Mouse (Mus musculus): Measurements from ENCODE around the gene Gm45233. TPM values are rescaled to one million over a fixed set of nuclear protein-coding genes. Genes with fewer than 3 reads are reported as not detected.
"Not testable (repeated sequence)": the region's sequence is repeated elsewhere in the genome, so short reads cannot be mapped to it uniquely, and the experiment has no call there.

Gm45233 gene
- total RNA-seq (2021), result under 1 TPM in 1 of 2 experiments, not detected in 1; 0.79 TPM
- long read RNA-seq, experiment 1, partial matches to known transcripts, result 0 of 44 reads
- long read RNA-seq, experiment 1, other reads (novel, unspliced or antisense), result 44 of 44 reads
- long read RNA-seq, experiment 2, partial matches to known transcripts, result 0 of 68 reads
- long read RNA-seq, experiment 2, other reads (novel, unspliced or antisense), result 68 of 68 reads

DNA sequence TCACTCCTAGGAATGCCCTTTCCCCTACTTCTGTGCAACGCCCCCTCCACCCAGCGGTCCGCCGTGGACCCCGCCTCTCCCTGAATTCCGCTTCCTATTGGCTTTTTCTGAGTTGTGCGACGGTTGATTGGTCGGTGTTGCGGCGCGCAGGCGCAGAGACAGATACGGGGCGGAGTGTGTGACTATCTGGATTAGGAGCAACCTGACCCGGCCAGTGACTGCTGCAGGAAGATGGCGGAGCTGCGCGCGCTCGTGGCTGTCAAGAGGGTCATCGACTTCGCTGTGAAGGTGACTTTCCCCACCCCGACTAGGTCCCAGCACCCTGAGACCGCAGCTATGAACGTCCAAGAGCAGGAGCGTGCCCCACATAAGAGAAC is at the start of gene Gm45233, which contains the start of gene Etfb:
Gene Gm45233 (plus strand): TSS at position 212 of the 377 bp plus-strand sequence.
Gene Etfb (plus strand): TSS at position 167 of the 377 bp plus-strand sequence.
- intact Hi-C loops (cut with DNase I), result loop anchor here (10.0 kb wide), 1 partner anchor 139 kb away; no protein-coding TSS in a partner anchor
- peak; percentile 89 to 93 for DNase-seq

DNA sequence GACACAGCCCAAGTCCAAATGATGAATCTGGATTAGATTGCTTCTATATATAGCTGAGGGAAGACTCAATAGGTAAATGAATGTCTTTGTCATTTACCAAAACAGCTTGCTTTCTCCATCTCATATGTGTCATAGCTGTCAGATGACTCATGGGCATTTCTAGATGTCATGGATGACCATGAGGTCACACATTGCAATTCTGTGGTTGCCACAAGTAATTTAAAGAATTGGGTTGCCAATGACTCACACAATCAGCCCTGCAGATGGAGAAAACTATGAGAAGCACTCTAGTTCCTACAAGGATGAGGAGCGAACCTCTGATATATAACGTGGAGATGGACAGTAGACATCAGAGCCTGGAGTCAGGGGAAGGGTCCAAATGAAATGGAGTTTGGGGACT is 44.4 kb upstream of the Gm45233 start:
- intact Hi-C loops (cut with DNase I), result no loop called here
- DNase-seq, result no peak

DNA sequence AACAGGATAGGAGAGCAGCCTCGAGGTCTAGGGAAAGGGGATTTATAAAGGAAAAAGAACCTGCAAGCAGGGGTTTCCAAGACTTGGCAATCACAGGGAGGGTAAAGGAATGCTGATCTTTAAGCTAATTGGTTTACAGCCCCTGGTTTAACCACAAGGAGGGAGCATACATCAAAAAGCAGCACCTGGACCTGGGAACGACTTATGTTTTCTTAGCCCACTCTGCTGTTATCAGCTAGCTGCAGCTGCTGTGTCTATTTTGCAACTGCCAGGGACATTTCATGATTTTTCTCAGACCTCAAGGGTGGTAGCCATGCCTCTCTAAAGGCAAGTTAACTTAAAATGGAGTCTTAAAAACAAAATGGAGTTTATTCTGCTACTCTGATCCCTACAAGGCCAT is 41.2 kb upstream of the Gm45233 start:
- intact Hi-C loops (cut with DNase I), result no loop called here
- DNase-seq, result no peak

DNA sequence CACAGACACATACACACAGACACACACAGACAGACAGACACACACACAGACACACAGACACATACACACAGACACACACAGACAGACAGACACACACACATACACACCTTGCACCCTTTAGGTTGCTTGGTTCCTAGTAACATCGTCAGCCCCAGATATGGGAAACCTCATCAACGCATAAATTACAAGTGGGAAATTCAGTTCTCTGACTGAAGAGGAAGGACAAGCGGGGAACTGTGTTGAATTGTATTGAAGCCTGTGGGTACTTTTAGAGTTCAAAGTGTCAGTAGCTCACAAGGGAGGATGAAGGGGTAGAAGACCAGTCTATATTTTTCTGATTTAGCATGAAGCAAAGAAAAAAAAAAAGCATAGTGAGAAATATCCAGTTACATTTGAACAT is 36.4 kb upstream of the Gm45233 start:
- intact Hi-C loops (cut with DNase I), result no loop called here
- DNase-seq, result no peak

DNA sequence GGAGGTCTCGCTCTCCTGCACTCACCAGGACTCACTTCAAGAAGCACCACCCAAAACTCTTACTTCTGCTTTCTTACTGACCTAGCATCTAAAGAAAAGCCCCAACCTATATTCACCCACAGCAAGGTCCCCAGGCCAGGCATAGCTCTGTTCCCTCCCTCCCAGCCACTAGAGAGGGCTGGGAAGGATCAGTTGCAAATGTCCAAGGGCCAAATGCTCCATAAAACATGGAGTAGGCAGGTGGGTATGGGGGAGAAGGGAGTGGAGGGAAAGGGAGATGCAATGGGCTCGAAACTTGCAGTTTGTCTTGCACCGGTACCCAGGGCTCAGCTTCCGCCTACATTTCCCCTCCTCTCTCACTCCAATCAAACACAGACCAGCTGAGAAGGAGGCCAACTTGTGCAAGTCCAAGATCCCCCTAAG is 35.8 kb upstream of the Gm45233 start, which contains the start of gene Siglecg:
Gene Siglecg (plus strand): TSS at position 74 of the 423 bp plus-strand sequence.
- DNase-seq, result no peak
- intact Hi-C loops (cut with DNase I), result no loop called here

DNA sequence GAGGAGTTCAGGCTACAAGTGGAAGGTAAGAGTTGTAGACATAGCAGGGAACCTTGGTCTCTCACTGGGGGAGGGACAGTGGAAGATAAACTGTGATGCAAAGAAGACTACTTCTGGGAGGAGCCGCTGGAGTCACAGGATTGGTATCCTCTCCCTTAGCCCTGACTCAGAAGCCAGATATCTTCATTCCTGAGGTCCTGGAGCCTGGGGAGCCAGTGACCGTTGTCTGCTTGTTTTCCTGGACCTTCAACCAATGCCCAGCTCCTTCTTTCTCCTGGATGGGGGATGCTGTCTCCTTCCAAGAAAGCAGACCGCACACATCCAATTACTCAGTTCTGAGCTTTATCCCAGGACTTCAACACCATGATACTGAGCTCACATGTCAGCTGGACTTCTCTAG is 34.8 kb upstream of the Gm45233 start:
- intact Hi-C loops (cut with DNase I), result no loop called here

DNA sequence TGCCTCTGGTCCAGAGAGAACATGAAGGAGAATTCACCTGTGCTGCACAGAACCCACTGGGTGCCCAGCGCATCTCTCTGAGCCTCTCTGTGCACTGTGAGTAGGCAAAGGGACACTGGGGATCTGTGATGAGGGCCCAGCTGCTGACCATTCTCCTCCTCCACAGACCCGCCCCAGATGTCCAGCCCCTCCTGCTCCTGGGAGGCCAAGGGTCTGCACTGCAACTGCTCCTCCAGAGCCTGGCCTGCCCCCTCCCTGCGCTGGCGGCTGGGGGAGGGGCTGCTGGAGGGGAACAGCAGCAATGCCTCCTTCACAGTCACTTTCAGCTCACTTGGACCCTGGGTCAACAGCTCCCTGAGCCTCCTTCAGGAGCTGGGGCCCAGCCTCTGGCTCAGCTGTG is 32.2 kb upstream of the Gm45233 start:
- intact Hi-C loops (cut with DNase I); DNase-seq: not testable (repeated sequence)

More for the DNA sequence above, 34.8 kb upstream of the Gm45233 start:
- DNase-seq, result no peak

DNA sequence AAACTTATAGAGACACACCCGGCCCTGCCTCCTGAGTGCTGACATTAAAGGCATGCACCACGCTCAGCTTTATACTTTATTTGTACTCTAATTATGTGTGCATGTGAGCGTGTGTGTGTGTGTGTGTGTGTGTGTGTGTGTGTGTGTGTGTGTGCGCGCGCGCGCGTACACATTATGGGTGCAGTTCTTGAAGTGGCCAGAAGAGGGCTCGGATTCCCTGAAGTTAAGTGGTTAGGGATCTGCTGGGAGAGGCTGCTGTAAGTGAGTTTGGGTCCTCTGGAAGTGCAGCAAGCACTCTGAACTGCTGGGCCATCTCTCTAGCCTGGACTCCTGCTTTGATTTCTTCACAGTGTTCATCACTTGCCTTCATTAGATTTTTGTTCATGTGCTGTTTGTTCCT is 26.6 kb upstream of the Gm45233 start:
- intact Hi-C loops (cut with DNase I), result no loop called here
- no peak for DNase-seq

DNA sequence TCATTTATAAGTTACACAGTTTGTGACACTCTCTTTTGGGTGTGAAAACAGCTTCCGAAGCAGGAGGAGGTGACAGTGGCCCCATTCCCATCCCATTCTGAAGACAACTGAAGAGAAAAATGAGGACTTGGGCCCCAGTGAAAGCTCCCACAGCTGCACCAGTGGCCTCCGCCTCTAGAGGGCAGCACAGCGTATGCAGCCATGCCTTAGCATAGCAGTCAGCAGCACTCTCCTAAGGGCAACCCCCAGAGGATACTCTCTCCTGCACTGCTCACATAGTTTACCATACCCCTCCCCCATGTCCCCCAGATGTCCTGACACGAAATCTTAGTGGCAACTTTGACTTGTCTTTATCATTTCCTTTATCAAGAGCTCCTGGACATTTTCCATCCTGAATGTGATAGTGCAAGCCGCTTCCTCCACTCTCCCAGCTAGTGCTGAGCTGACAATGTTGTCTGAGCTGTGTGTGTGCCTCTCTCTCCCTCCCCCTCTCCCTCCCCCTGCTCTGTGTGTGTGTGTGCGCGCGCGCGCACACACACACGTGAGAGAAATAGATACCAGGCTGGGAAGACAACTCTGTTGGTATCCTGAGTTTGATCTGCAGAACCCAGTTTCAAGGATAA is 20.8 kb upstream of the Gm45233 start:
- intact Hi-C loops (cut with DNase I), result loop anchor here (1.0 kb wide), 1 partner anchor 43 kb away; no protein-coding TSS in a partner anchor
- DNase-seq, result peak; percentile 76 to 78

DNA sequence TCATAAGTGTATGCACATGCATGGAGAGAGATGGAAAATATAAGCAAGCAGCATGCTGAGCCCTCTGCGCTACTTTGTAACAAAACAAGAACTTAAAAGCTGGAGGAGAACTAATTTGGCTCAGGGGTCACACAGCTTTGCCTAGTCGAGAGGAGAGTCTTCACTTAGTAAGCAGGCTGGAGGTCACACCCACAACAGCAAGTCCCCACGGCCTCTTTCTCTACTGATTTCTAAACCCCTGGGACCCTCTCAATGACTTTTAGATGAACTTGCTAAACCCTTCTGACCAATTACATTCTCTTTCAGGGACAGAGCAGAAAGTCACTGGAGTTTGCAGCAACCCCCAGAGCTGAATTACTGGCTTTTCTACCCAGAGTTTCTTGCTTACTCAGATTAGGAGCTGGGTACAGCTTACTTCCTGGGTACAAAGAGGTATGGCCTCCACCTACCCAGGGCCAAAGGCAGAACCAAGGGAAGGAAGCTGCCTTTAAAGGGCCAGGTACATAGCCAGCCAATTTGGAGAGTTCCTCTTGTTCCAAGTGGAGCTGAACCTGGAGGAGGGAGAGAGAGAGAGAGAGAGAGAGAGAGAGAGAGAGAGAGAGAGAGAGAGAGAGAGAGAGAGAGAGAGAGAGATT is 19.8 kb upstream of the Gm45233 start:
- DNase-seq, result no peak
- intact Hi-C loops (cut with DNase I), result loop anchor here (1.0 kb wide), 1 partner anchor 42 kb away; no protein-coding TSS in a partner anchor

DNA sequence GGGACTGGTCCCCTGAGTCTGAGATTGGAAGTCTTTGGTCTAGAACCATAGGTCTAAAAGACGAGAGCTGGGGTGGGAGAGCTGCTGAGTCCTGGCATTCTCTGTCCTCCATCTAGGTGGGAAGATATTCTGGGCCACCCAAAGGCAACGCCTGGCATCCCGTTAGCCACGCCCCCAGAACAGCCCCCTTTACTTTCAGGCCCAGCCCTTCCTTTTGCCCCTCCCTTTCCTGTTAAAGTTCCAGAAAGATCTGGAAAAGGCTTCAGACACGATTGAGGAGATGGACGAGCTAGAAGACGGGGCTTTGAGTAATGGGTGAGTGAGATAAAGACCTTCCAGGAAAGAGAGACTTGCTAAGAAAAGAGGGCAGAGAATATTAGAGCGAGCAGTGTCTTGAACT is 16.5 kb upstream of the Gm45233 start, which contains the start of gene Lim2:
Gene Lim2 (plus strand): TSS at position 265 of the 400 bp plus-strand sequence.
- intact Hi-C loops (cut with DNase I), result no loop called here

DNA sequence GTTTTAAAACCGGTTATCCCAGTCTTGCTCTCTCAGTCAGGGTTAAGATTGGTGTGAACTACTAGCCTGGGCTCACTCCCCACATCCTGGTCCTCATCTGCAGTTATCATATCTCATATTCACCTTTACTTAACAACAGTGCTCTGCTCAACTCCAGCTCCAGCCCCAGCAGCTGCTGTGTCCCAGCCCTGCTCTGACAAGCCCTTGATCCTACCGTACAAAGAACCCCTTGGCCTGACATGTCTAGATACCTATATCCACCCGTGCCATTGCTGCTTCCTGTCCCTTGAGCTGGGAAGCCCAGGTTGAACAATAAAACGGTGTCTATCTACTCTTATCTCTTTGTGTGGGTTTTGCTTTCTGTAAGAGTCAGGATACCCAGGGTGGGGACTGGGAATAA is 14.4 kb upstream of the Gm45233 start:
- intact Hi-C loops (cut with DNase I), result no loop called here
- no peak for DNase-seq

More for the DNA sequence above, 16.5 kb upstream of the Gm45233 start, which contains the start of gene Lim2:
- no peak for DNase-seq

DNA sequence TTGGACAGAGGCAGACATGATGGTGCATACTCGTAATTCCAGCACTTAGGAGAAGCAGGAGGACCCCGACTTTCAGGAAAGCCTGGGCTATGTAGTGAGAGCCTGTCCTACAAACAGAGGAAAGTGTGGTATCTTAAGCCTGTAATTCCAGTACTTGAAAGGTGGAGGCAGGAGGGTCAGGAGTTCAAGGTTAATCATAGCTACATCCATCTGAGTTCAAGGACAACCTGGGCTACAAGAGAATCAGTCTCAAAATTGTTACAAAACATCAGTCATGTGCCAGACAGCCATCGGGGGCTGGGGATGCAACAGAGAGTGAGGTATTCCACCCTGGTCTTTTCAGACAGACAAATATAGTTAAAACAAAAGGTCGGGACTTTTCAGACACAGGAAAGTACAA is 11.0 kb upstream of the Gm45233 start:
- intact Hi-C loops (cut with DNase I), result no loop called here
- no peak for DNase-seq

DNA sequence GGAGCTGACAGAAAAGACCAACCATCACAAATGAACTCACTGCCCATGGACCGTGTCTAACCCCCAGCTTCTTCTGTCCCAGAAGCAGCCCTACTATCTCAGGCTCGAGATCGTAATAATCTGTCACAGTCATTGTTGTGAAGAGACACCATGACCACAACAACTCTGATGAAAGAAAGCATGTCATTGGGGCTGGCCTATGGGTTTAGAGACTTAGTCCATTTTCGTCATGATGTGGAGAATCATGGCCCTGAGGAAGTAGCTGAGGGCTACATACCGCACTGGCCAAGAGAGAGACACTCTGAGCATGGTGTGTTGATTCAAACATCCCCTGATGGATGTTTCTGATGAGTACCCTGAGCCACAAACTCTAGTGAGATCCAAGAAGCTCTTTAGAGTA is 9.3 kb upstream of the Gm45233 start:
- DNase-seq, result no peak
- intact Hi-C loops (cut with DNase I), result no loop called here

DNA sequence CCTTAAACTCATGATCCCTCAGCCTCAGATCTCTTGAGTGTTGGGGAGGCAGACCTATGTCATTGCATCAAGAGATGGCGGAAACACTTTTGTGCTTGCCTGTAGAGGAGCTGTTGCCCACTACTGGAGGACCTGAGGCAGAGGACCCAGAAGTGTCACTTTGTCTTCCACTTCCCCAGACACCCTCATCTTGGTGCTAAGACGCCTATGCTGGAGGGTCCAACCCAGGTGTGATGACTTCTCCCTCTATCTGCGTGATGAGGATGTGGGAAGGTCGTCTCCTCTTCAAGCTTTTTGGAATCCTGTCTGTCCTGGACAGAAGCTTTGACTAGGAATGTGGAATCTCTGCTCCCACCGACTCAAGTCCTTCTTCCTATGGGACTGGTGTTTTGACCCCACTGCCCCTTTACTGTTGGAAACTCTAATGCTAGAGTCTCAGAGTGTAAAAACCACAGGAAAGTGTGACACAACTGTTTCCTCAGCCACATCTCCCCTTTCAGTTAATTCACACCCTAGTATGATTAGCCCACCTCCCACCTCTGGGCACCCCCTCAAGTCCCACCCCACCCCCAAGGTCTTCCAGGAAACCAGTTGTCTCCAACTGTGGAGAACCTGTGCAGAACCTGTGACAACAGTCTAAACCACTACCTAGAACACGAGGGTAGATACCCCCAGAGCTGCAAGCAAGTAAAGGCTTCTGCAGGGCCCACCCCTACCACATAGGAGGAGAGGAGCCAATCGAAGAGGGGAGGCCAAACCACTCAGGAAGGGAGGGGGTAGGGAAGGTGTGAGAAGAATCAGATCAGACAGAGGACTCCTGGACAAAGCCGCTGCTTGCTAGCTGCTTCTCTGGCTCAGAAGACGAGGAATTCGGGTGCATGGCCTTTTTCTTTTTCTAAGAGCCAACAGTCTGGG is 7.3 kb upstream of the Gm45233 start, which contains the start of gene Nkg7:
Gene Nkg7 (plus strand): TSS at position 733 of the 915 bp plus-strand sequence.
- intact Hi-C loops (cut with DNase I), result no loop called here

DNA sequence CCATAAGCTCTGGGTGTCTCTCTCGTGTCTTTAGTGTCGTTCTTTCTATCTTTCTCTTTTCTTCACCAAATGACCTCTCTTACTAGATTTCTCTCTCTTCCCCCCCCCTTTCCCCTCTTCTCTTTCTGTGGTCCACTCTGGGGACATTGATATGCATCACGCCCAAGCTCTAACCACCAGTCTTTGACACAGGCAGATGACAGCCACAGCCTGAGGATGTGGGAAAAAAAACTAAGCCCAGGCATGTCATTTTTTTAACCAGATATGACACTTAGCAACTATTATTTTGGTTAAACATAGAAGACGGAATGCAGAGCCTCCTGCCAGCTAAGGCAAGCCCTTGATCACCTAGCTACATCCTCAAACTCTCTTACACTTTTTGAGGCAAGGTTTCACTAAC is 5.3 kb upstream of the Gm45233 start:
- no peak for DNase-seq
- intact Hi-C loops (cut with DNase I), result no loop called here

More for the DNA sequence above, 7.3 kb upstream of the Gm45233 start, which contains the start of gene Nkg7:
- no peak for DNase-seq

DNA sequence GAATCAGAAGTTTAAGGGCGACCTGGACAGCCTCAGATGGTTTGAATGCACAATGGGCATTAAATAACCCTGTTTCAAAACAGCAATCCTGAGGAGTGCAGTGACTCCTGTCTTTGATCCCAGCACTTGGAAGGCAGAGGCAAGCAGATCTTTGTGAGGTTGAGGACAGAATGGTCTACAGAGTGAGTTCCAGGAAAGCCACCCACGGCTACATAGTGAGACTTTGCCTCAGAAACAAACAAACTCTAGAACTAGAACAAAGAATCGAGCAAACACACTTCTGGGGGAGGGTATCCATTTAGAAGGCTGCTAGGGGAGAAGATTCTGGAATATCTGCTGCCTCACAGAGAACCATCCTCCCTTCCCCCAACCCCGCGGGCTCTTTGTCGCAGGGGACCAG is 3.4 kb upstream of the Gm45233 start, which contains the start of gene Cldnd2:
Gene Cldnd2 (plus strand): TSS at position 301 of the 400 bp plus-strand sequence.
- DNase-seq, result no peak
- intact Hi-C loops (cut with DNase I), result loop anchor here (10.0 kb wide), 1 partner anchor 136 kb away; no protein-coding TSS in a partner anchor

DNA sequence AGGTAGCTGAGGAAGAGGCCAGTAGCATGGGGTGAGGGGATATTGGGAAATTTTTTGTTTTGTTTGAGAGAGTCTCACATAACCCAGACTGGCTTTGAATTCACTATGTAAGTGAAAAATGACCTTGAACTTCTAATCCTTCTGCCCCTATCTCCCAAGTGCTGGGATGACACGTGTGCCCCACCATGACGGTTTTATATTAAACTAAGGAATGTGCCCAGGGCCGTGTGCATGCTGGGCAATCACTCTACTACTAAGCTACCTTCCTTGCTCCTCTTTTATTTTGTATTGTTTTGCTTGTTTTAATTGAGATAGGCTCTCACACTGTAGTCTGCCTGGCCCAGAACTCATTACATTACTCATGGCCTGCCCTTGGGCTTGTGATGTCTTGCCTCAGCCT is 2.9 kb upstream of the Gm45233 start:
- intact Hi-C loops (cut with DNase I), result loop anchor here (10.0 kb wide), 1 partner anchor 136 kb away; no protein-coding TSS in a partner anchor
- DNase-seq, result no peak

DNA sequence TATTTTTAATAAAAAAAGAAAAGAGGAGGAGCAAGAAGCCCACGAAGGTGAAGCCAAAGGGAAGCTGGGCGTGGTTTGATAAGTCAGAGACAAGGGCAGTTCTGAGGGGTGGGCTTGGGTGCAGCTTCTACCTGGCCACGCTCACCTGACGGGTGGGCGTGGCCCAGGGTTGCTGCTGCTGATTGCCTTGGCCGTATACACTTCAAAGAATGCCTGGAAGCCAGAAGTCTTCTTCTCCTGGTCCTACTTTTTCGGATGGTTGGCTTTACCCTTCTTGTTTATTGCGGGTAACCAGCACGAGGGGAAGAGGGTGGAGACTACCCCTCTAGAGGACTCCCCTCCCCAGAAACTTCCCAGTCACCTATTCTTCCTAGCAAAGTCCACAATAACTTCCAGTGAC is 1.2 kb upstream of the Gm45233 start:
- intact Hi-C loops (cut with DNase I), result loop anchor here (10.0 kb wide), 1 partner anchor 138 kb away; no protein-coding TSS in a partner anchor
- no peak for DNase-seq

All from gastrocnemius, postnatal 36 days (tissue).